Mouse (Mus musculus) intestine, postnatal 0 days (tissue): ENCODE measurements around the gene Prl7b1. TPM values are rescaled to one million over a fixed set of nuclear protein-coding genes. Genes with fewer than 3 reads are reported as not detected.

Experiments
- ATAC-seq: fragments of 200-750 bp; cut with Nextera tagmentation; 2 replicates; pipeline ENCODE4 v1.8.0; 2017; ENCODE audit warnings: mild to moderate bottlenecking, moderate TSS enrichment, moderate library complexity
- H3K27ac ChIP-seq: fragments of 300-500 bp; sonication (generic); 2 replicates; pipeline ENCODE4 v1.5.1; 2014; ENCODE audit warnings: mild to moderate bottlenecking, low read depth, low read length, moderate library complexity
- H3K27me3 ChIP-seq: fragments of 300-500 bp; sonication (generic); replicated peaks from 2 replicates; pipeline ENCODE4 v1.6.1; 2014; ENCODE audit warnings: low read length, mixed read lengths; ENCODE audit not compliant: control insufficient read depth, insufficient read depth
- H3K36me3 ChIP-seq: fragments of 300-500 bp; sonication (generic); 2 replicates; pipeline ENCODE4 v1.6.1; 2014; ENCODE audit warnings: mild to moderate bottlenecking, moderate library complexity; ENCODE audit not compliant: control insufficient read depth, insufficient read depth
- H3K4me1 ChIP-seq: fragments of 300-500 bp; sonication (generic); replicated peaks from 2 replicates; pipeline ENCODE4 v1.6.1; 2014; ENCODE audit warnings: antibody characterized with exemption, low read length, mixed read lengths; ENCODE audit not compliant: control insufficient read depth, insufficient read depth
- H3K4me2 ChIP-seq: fragments of 300-500 bp; sonication (generic); replicated peaks from 2 replicates; pipeline ENCODE4 v1.6.1; 2014; ENCODE audit warnings: low read depth, mild to moderate bottlenecking, moderate library complexity
- H3K4me3 ChIP-seq: fragments of 300-500 bp; sonication (generic); 2 replicates; pipeline ENCODE4 v1.5.1; 2014; ENCODE audit warnings: low read depth, low read length
- H3K9ac ChIP-seq: fragments of 300-500 bp; sonication (generic); 2 replicates; pipeline ENCODE4 v1.6.1; 2014; ENCODE audit warnings: mild to moderate bottlenecking, low read depth, low read length
- H3K9me3 ChIP-seq: fragments of 300-500 bp; sonication (generic); 2 replicates; pipeline ENCODE4 v1.6.1; 2016; ENCODE audit warnings: mixed run types; ENCODE audit not compliant: control insufficient read depth
- CTCF ChIP-seq: sonication (generic); IDR thresholded peaks from 2 replicates; pipeline ENCODE4 v1.5.1; 2016; ENCODE audit warnings: low read depth, mild to moderate bottlenecking, control low read depth, antibody characterized with exemption, moderate library complexity
- WGBS: fragments of 180-500 bp; shearing (Covaris S2); extraction: QIAGEN DNeasy Blood & Tissue Kit; methylation state at CpG from one replicate; pipeline ENCODE4 v1.1.7; 2014; 5-methylcytosine and 5-hydroxymethylcytosine counted together
- polyA plus RNA-seq: library from polyadenylated mRNA; unstranded; fragments of >200 nt; fragmentation: Nextera tagmentation; extraction: Ambion mirVana; gene quantifications from 2 replicates; pipeline ENCODE4 v1.2.1, GENCODE M21; 2015

The Prl7b1 gene
- polyA plus RNA-seq: not detected in 2 replicates

GRCm38 (mm10) chr13:27610482-27610881, at the start of gene Prl7b1:
TSS of gene Prl7b1 (minus strand) at chr13:27610582.
- Histone ChIP-seq H3K9ac (no peak within 1 kb of the TSS), H3K27ac (no peak within 1 kb of the TSS), H3K4me1 (no peaks in the 10 kb centered on the region), H3K27me3 (no peaks in the 10 kb centered on the region), H3K4me2 (no peak within 1 kb of the TSS), H3K36me3 (no peaks in the 10 kb centered on the region), H3K4me3 (no peak within 1 kb of the TSS), H3K9me3 (no peaks in the 10 kb centered on the region)
- no peak for ATAC-seq
- TF ChIP-seq CTCF: no peak
- 65% methylated on average over 4 of the region's 4 CpGs for WGBS

GRCm38 (mm10) chr13:27642393-27642792, 32.0 kb upstream of the Prl7b1 start, which contains the start of gene Prl7a1:
TSS of gene Prl7a1 (minus strand) at chr13:27642493.
- WGBS: 100% methylated on average over 3 of the region's 3 CpGs
- TF ChIP-seq CTCF: no peak

GRCm38 (mm10) chr13:27582071-27582470, 28.3 kb downstream of the Prl7b1 start, which contains the start of gene Prl8a1:
TSS of gene Prl8a1 (minus strand) at chr13:27582171.
- no peak within 1 kb of the TSS for H3K9ac ChIP-seq
- H3K4me2 ChIP-seq: no peak within 1 kb of the TSS
- no peak within 1 kb of the TSS for H3K4me3 ChIP-seq
- no peak within 1 kb of the TSS for H3K27ac ChIP-seq
- 74% methylated on average over 2 of the region's 2 CpGs for WGBS
- H3K4me1 ChIP-seq: no peaks in the 10 kb centered on the region
- no peak for ATAC-seq
- H3K27me3 ChIP-seq: no peaks in the 10 kb centered on the region
- no peaks in the 10 kb centered on the region for H3K36me3 ChIP-seq
- no peaks in the 10 kb centered on the region for H3K9me3 ChIP-seq
- TF ChIP-seq CTCF: no peak

More at GRCm38 (mm10) chr13:27642393-27642792, 32.0 kb upstream of the Prl7b1 start, which contains the start of gene Prl7a1:
- Histone ChIP-seq H3K27ac (no peak within 1 kb of the TSS), H3K36me3 (no peaks in the 10 kb centered on the region), H3K27me3 (no peaks in the 10 kb centered on the region), H3K4me3 (no peak within 1 kb of the TSS), H3K9me3 (no peaks in the 10 kb centered on the region), H3K4me2 (no peak within 1 kb of the TSS), H3K4me1 (no peaks in the 10 kb centered on the region), H3K9ac (no peak within 1 kb of the TSS)
- no peak for ATAC-seq

GRCm38 (mm10) chr13:27564506-27564905, 45.9 kb downstream of the Prl7b1 start, which contains the start of gene Prl8a9:
TSS of gene Prl8a9 (minus strand) at chr13:27564606.
- 77% methylated on average over 2 of the region's 2 CpGs for WGBS
- TF ChIP-seq CTCF: no peak
- no peak within 1 kb of the TSS for H3K4me3 ChIP-seq

GRCm38 (mm10) chr13:27553336-27553735, 57.0 kb downstream of the Prl7b1 start:
- no peaks in the 10 kb centered on the region for H3K4me1 ChIP-seq
- no peak overlapping the region for H3K4me2 ChIP-seq
- TF ChIP-seq CTCF: no peak
- H3K4me3 ChIP-seq: no peak overlapping the region
- H3K9ac ChIP-seq: no peak overlapping the region
- H3K36me3 ChIP-seq: no peaks in the 10 kb centered on the region
- no peak for ATAC-seq
- H3K9me3 ChIP-seq: no peaks in the 10 kb centered on the region
- no peak overlapping the region for H3K27ac ChIP-seq
- no peaks in the 10 kb centered on the region for H3K27me3 ChIP-seq

More at GRCm38 (mm10) chr13:27564506-27564905, 45.9 kb downstream of the Prl7b1 start, which contains the start of gene Prl8a9:
- Histone ChIP-seq H3K4me2 (no peak within 1 kb of the TSS), H3K9me3 (no peaks in the 10 kb centered on the region), H3K36me3 (no peaks in the 10 kb centered on the region), H3K27me3 (no peaks in the 10 kb centered on the region), H3K4me1 (no peaks in the 10 kb centered on the region), H3K27ac (no peak within 1 kb of the TSS), H3K9ac (no peak within 1 kb of the TSS)
- ATAC-seq: no peak

Other genes with a start within 250 kb of the Prl7b1 start
- not detected in 2 replicates for gene Prl2b1, start 219.7 kb downstream of the Prl7b1 start, polyA plus RNA-seq
- gene Prl8a6, start 171.9 kb downstream of the Prl7b1 start, polyA plus RNA-seq: not detected in 2 replicates
- not detected in 2 replicates for gene Prl8a8, start 97.4 kb downstream of the Prl7b1 start, polyA plus RNA-seq
- gene Prl8a9, start 46.0 kb downstream of the Prl7b1 start, polyA plus RNA-seq: not detected in 2 replicates
- not detected in 2 replicates for gene Prl8a1, start 28.4 kb downstream of the Prl7b1 start, polyA plus RNA-seq
- not detected in 2 replicates for gene Prl7a1, start 31.9 kb upstream of the Prl7b1 start, polyA plus RNA-seq
- gene Prl7a2, start 57.5 kb upstream of the Prl7b1 start, polyA plus RNA-seq: not detected in 2 replicates
- not detected in 2 replicates for gene Prl7d1, start 106.2 kb upstream of the Prl7b1 start, polyA plus RNA-seq
- not detected in 2 replicates for gene Prl7c1, start 170.2 kb upstream of the Prl7b1 start, polyA plus RNA-seq
- not detected in 2 replicates for gene Prl2a1, start 191.1 kb upstream of the Prl7b1 start, polyA plus RNA-seq
- not detected in 2 replicates for gene Prl2c1, start 238.8 kb upstream of the Prl7b1 start, polyA plus RNA-seq